Mouse (Mus musculus): ENCODE measurements around the gene Abhd18. TPM values are rescaled to one million over a fixed set of nuclear protein-coding genes. Genes with fewer than 3 reads are reported as not detected.
A peak's percentile ranks its signal among the peaks of the same experiment; 100 is the strongest.
"Not testable (repeated sequence)": the region's sequence is repeated elsewhere in the genome, so short reads cannot be mapped to it uniquely, and the experiment has no call there.

Abhd18 gene
- 6.3 and 7.0 TPM in 2 replicates for polyA plus RNA-seq (2014; fragmentation: Nextera tagmentation; extraction: Ambion mirVana)

GRCm38 (mm10) chr3:40846957-40847017 lies at the start of gene Abhd18:
TSS of gene Abhd18 (plus strand) at chr3:40846970.
- H3K27ac ChIP-seq (replicated peaks; ENCODE audit: low read depth, low read length) = peak within 1 kb of the TSS; percentile 80
- peak within 1 kb of the TSS; percentile 67 for H3K9ac ChIP-seq (ENCODE audit: low read depth, low read length)
- not testable (repeated sequence) for H3K36me3 ChIP-seq (ENCODE audit: control insufficient read depth, insufficient read depth, low read length); H3K27me3 ChIP-seq (replicated peaks; ENCODE audit: control insufficient read depth, insufficient read depth, low read length); ATAC-seq (ENCODE audit: low read depth); DNase-seq (ENCODE audit: low spot score); H3K9me3 ChIP-seq (ENCODE audit: control insufficient read depth, low read length); H3K4me1 ChIP-seq (ENCODE audit: control insufficient read depth, insufficient read depth, low read length)
- peak within 1 kb of the TSS; percentile 49 for H3K4me3 ChIP-seq (ENCODE audit: low read depth, low read length)
- H3K4me2 ChIP-seq (ENCODE audit: low read depth, low read length) = peak within 1 kb of the TSS; percentile 70
- no CpG with 5 or more reads among the region's 4 CpGs for WGBS

GRCm38 (mm10) chr3:40798054-40798453 lies 48.7 kb upstream of the Abhd18 start:
- no peaks in the 10 kb centered on the region for H3K27me3 ChIP-seq (replicated peaks; ENCODE audit: control insufficient read depth, insufficient read depth, low read length)
- no peak overlapping the region for H3K27ac ChIP-seq (replicated peaks; ENCODE audit: low read depth, low read length)
- H3K36me3 ChIP-seq (ENCODE audit: control insufficient read depth, insufficient read depth, low read length) = peaks cover 7% of the 10 kb centered on the region; the same call in 1 of the 2 replicates
- ATAC-seq (ENCODE audit: low read depth) (no peak), DNase-seq (ENCODE audit: low spot score) (no peak)
- H3K9ac ChIP-seq (ENCODE audit: low read depth, low read length) = no peak overlapping the region
- no peak overlapping the region for H3K4me2 ChIP-seq (ENCODE audit: low read depth, low read length)
- no peaks in the 10 kb centered on the region for H3K4me1 ChIP-seq (ENCODE audit: control insufficient read depth, insufficient read depth, low read length)
- WGBS = 65% methylated on average over 1 of the region's 1 CpGs
- no peak overlapping the region for H3K4me3 ChIP-seq (ENCODE audit: low read depth, low read length)
- no peaks in the 10 kb centered on the region for H3K9me3 ChIP-seq (ENCODE audit: control insufficient read depth, low read length)

GRCm38 (mm10) chr3:40798500-40798899 lies 48.3 kb upstream of the Abhd18 start:
- H3K27me3 ChIP-seq (replicated peaks; ENCODE audit: control insufficient read depth, insufficient read depth, low read length) = no peaks in the 10 kb centered on the region
- no peak overlapping the region for H3K9ac ChIP-seq (ENCODE audit: low read depth, low read length)
- H3K4me1 ChIP-seq (ENCODE audit: control insufficient read depth, insufficient read depth, low read length) = no peaks in the 10 kb centered on the region
- peak; percentile 31 for DNase-seq (ENCODE audit: low spot score)
- no peaks in the 10 kb centered on the region for H3K9me3 ChIP-seq (ENCODE audit: control insufficient read depth, low read length)
- H3K4me2 ChIP-seq (ENCODE audit: low read depth, low read length) = no peak overlapping the region
- 39% methylated on average over 7 of the region's 7 CpGs for WGBS
- no peak overlapping the region for H3K27ac ChIP-seq (replicated peaks; ENCODE audit: low read depth, low read length)
- no peak for ATAC-seq (ENCODE audit: low read depth)
- peaks cover 7% of the 10 kb centered on the region; the same call in 1 of the 2 replicates for H3K36me3 ChIP-seq (ENCODE audit: control insufficient read depth, insufficient read depth, low read length)
- no peak overlapping the region for H3K4me3 ChIP-seq (ENCODE audit: low read depth, low read length)

- Histone ChIP-seq H3K36me3 (ENCODE audit: control insufficient read depth, insufficient read depth, low read length) (peaks cover 10% of the 10 kb centered on the region; the same call in 1 of the 2 replicates), H3K4me1 (ENCODE audit: control insufficient read depth, insufficient read depth, low read length) (no peaks in the 10 kb centered on the region), H3K9me3 (ENCODE audit: control insufficient read depth, low read length) (no peaks in the 10 kb centered on the region), H3K27ac (replicated peaks; ENCODE audit: low read depth, low read length) (peak within 1 kb of the TSS; percentile 86), H3K27me3 (replicated peaks; ENCODE audit: control insufficient read depth, insufficient read depth, low read length) (no peaks in the 10 kb centered on the region), H3K9ac (ENCODE audit: low read depth, low read length) (peak within 1 kb of the TSS; percentile 84), H3K4me3 (ENCODE audit: low read depth, low read length) (peak within 1 kb of the TSS; percentile 95), H3K4me2 (ENCODE audit: low read depth, low read length) (peak within 1 kb of the TSS; percentile 87)
- DNase-seq (ENCODE audit: low spot score) = peak; percentile 99
- 3% methylated on average over 48 of the region's 66 CpGs for WGBS
- peak; percentile 96 for ATAC-seq (ENCODE audit: low read depth)
These were observed 47.0 kb upstream of the Abhd18 start, which contains the start of gene Plk4 for GRCm38 (mm10) chr3:40799530-40800372. TSS of gene Plk4 (plus strand) at chr3:40800019.

- Histone ChIP-seq H3K9me3 (ENCODE audit: control insufficient read depth, low read length) (no peaks in the 10 kb centered on the region), H3K27ac (replicated peaks; ENCODE audit: low read depth, low read length) (peak overlapping the region; percentile 86), H3K36me3 (ENCODE audit: control insufficient read depth, insufficient read depth, low read length) (peaks cover 16% of the 10 kb centered on the region), H3K4me2 (ENCODE audit: low read depth, low read length) (peak overlapping the region; percentile 87), H3K27me3 (replicated peaks; ENCODE audit: control insufficient read depth, insufficient read depth, low read length) (no peaks in the 10 kb centered on the region), H3K9ac (ENCODE audit: low read depth, low read length) (peak overlapping the region; percentile 84), H3K4me3 (ENCODE audit: low read depth, low read length) (peak overlapping the region; percentile 95), H3K4me1 (ENCODE audit: control insufficient read depth, insufficient read depth, low read length) (no peaks in the 10 kb centered on the region)
- DNase-seq (ENCODE audit: low spot score) = peak; percentile 63
- ATAC-seq (ENCODE audit: low read depth) = peak; percentile 83
- WGBS = 0% methylated on average over 22 of the region's 37 CpGs
These were observed 46.4 kb upstream of the Abhd18 start for GRCm38 (mm10) chr3:40800373-40800823.

DNA sequence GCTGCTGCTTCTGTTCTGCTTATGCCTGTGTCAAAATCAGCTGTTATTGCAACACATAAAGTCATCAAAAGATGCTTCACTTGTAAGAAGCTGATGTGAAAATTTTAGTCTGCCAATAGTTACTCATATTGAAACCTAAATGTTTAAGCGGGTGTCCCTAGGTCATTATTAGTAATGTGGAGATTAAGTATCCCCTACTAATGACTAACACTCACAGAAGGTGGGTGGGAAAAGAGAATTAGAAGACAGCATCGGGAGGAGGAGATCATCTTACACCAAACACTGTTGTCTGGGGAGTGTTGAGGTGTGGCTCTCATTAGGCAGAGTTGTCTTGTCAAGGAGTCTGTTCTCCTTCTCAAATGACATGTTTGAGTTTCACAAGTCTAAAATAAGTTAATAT lies 39.9 kb upstream of the Abhd18 start:
- Histone ChIP-seq H3K9me3 (ENCODE audit: control insufficient read depth, low read length) (no peaks in the 10 kb centered on the region), H3K9ac (ENCODE audit: low read depth, low read length) (no peak overlapping the region), H3K4me1 (ENCODE audit: control insufficient read depth, insufficient read depth, low read length) (no peaks in the 10 kb centered on the region), H3K27me3 (replicated peaks; ENCODE audit: control insufficient read depth, insufficient read depth, low read length) (no peaks in the 10 kb centered on the region), H3K27ac (replicated peaks; ENCODE audit: low read depth, low read length) (no peak overlapping the region), H3K4me2 (ENCODE audit: low read depth, low read length) (no peak overlapping the region), H3K4me3 (ENCODE audit: low read depth, low read length) (no peak overlapping the region), H3K36me3 (ENCODE audit: control insufficient read depth, insufficient read depth, low read length) (peaks cover 65% of the 10 kb centered on the region)
- ATAC-seq (ENCODE audit: low read depth) (peak; percentile 64; the same call in 1 of the 2 replicates), DNase-seq (ENCODE audit: low spot score) (peak; percentile 11)
- WGBS = 55% methylated on average over 2 of the region's 2 CpGs

GRCm38 (mm10) chr3:40808686-40809085 lies 38.1 kb upstream of the Abhd18 start:
- no peaks in the 10 kb centered on the region for H3K9me3 ChIP-seq (ENCODE audit: control insufficient read depth, low read length)
- ATAC-seq (ENCODE audit: low read depth) (no peak), DNase-seq (ENCODE audit: low spot score) (no peak)
- H3K4me2 ChIP-seq (ENCODE audit: low read depth, low read length) = no peak overlapping the region
- peaks cover 71% of the 10 kb centered on the region for H3K36me3 ChIP-seq (ENCODE audit: control insufficient read depth, insufficient read depth, low read length)
- WGBS = 93% methylated on average over 10 of the region's 10 CpGs
- no peaks in the 10 kb centered on the region for H3K4me1 ChIP-seq (ENCODE audit: control insufficient read depth, insufficient read depth, low read length)
- no peaks in the 10 kb centered on the region for H3K27me3 ChIP-seq (replicated peaks; ENCODE audit: control insufficient read depth, insufficient read depth, low read length)
- no peak overlapping the region for H3K27ac ChIP-seq (replicated peaks; ENCODE audit: low read depth, low read length)
- no peak overlapping the region for H3K4me3 ChIP-seq (ENCODE audit: low read depth, low read length)
- H3K9ac ChIP-seq (ENCODE audit: low read depth, low read length) = no peak overlapping the region

- no peaks in the 10 kb centered on the region for H3K4me1 ChIP-seq (ENCODE audit: control insufficient read depth, insufficient read depth, low read length)
- no peaks in the 10 kb centered on the region for H3K9me3 ChIP-seq (ENCODE audit: control insufficient read depth, low read length)
- DNase-seq (ENCODE audit: low spot score) (no peak), ATAC-seq (ENCODE audit: low read depth) (peak; percentile 67; the same call in 1 of the 2 replicates)
- no peak overlapping the region for H3K4me3 ChIP-seq (ENCODE audit: low read depth, low read length)
- WGBS = 80% methylated on average over 2 of the region's 2 CpGs
- no peaks in the 10 kb centered on the region for H3K27me3 ChIP-seq (replicated peaks; ENCODE audit: control insufficient read depth, insufficient read depth, low read length)
- H3K27ac ChIP-seq (replicated peaks; ENCODE audit: low read depth, low read length) = no peak overlapping the region
- no peak overlapping the region for H3K9ac ChIP-seq (ENCODE audit: low read depth, low read length)
- peaks cover 79% of the 10 kb centered on the region for H3K36me3 ChIP-seq (ENCODE audit: control insufficient read depth, insufficient read depth, low read length)
- H3K4me2 ChIP-seq (ENCODE audit: low read depth, low read length) = no peak overlapping the region
These were observed 36.9 kb upstream of the Abhd18 start for GRCm38 (mm10) chr3:40809894-40810293.

DNA sequence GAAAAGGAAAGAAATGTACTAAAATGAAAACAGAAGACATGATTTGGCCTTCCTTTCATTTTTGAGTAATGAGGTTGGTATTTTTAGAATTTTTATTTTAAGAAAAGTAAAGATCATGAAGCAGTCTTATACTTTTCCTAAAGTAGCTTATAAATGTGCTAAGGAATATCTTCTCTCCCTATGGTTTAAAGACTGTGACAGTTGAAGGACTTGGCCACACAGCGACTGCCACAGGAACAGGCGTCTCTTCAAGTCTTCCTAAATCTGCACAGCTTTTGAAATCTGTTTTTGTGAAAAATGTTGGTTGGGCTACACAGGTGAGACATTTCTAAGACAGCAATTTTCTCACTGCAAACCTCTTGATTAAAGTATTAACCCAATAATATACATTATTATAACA lies 33.5 kb upstream of the Abhd18 start:
- no peak overlapping the region for H3K9ac ChIP-seq (ENCODE audit: low read depth, low read length)
- DNase-seq (ENCODE audit: low spot score) = no peak
- no peak for ATAC-seq (ENCODE audit: low read depth)
- no peak overlapping the region for H3K4me3 ChIP-seq (ENCODE audit: low read depth, low read length)
- no peak overlapping the region for H3K27ac ChIP-seq (replicated peaks; ENCODE audit: low read depth, low read length)
- peaks cover 78% of the 10 kb centered on the region for H3K36me3 ChIP-seq (ENCODE audit: control insufficient read depth, insufficient read depth, low read length)
- no peak overlapping the region for H3K4me2 ChIP-seq (ENCODE audit: low read depth, low read length)
- no peaks in the 10 kb centered on the region for H3K27me3 ChIP-seq (replicated peaks; ENCODE audit: control insufficient read depth, insufficient read depth, low read length)
- H3K4me1 ChIP-seq (ENCODE audit: control insufficient read depth, insufficient read depth, low read length) = no peaks in the 10 kb centered on the region
- no peaks in the 10 kb centered on the region for H3K9me3 ChIP-seq (ENCODE audit: control insufficient read depth, low read length)
- WGBS = 95% methylated on average over 2 of the region's 2 CpGs

All from embryonic facial prominence, embryonic 14.5 days (tissue).